Mouse (Mus musculus) thymus, adult 2 months (tissue): ENCODE data around the gene Pim1. TPM values are rescaled to one million over a fixed set of nuclear protein-coding genes. Genes with fewer than 3 reads are reported as not detected.

Experiments
- DNase-seq: peaks from one replicate; pipeline ENCODE4 v3.0.0; 2021
- H3K27ac ChIP-seq: fragments of 200-500 bp; 2 replicates; pipeline ENCODE4 v1.5.1; 2012; ENCODE audit warnings: low read length, control low read depth; ENCODE audit not compliant: control insufficient read depth, insufficient read depth
- H3K27me3 ChIP-seq: fragments of 200-500 bp; 2 replicates; pipeline ENCODE4 v1.6.1; 2012; ENCODE audit warnings: mild to moderate bottlenecking, low read length, moderate library complexity, mixed read lengths; ENCODE audit not compliant: control insufficient read depth, insufficient read depth
- H3K36me3 ChIP-seq: fragments of 200-500 bp; 2 replicates; pipeline ENCODE4 v1.6.1; 2012; ENCODE audit warnings: mild to moderate bottlenecking, low read length, moderate library complexity; ENCODE audit not compliant: control insufficient read depth, insufficient read depth
- H3K4me1 ChIP-seq: fragments of 200-500 bp; replicated peaks from 2 replicates; pipeline ENCODE4 v1.6.1; 2012; ENCODE audit warnings: low read length; ENCODE audit not compliant: control insufficient read depth, insufficient read depth
- H3K4me3 ChIP-seq: fragments of 200-500 bp; 2 replicates; pipeline ENCODE4 v1.5.1; 2012; ENCODE audit warnings: mild to moderate bottlenecking, low read length, control low read depth, moderate library complexity; ENCODE audit not compliant: control insufficient read depth, insufficient read depth
- CTCF ChIP-seq: fragments of 200-500 bp; IDR thresholded peaks from 2 replicates; pipeline ENCODE4 v1.5.1; 2012; ENCODE audit warnings: mild to moderate bottlenecking, control low read depth, low read length, moderate library complexity, borderline replicate concordance; ENCODE audit not compliant: control insufficient read depth, poor library complexity, insufficient read depth; ENCODE audit errors: extremely low read depth
- POLR2A ChIP-seq: fragments of 200-500 bp; IDR thresholded peaks from 2 replicates; pipeline ENCODE4 v1.6.1; 2012; ENCODE audit warnings: mild to moderate bottlenecking, low read length, control low read depth, moderate library complexity; ENCODE audit not compliant: control insufficient read depth, poor library complexity, insufficient read depth; ENCODE audit errors: extremely low read depth
- WGBS: fragments of 180-500 bp; shearing (Covaris S2); methylation state at CpG from one replicate; pipeline ENCODE4 v1.1.7; 2018; 5-methylcytosine and 5-hydroxymethylcytosine counted together
- polyA plus RNA-seq: library from polyadenylated mRNA; depleted of rRNA; stranded (reverse); fragments of >200 nt; gene quantifications from 2 replicates; pipeline ENCODE4 v1.2.3, GENCODE M21; 2012

The Pim1 gene
- polyA plus RNA-seq, 1 experiment: 92.7 TPM

DNA sequence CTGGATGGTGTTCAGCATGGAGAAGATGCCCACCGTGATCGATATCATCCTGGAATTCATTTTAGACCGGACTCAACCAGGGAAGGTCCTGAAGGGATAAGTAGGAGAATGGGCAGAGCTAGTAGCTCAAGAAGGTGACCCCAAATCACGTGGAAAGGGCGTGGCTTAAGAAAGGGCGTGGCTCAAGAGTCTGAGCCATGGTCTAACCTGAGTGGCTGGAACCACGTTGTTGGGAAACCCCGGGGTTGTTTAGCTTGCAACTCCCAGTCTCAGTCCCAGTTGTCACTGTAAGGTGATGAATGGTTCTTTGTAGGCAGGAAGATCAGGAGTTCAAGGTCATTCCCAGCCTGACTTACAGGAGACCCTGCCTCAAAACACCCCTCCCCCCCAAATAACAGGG, 29.2 kb downstream of the Pim1 start:
- no peak overlapping the region for H3K27ac ChIP-seq
- WGBS: 88% methylated on average over 8 of the region's 8 CpGs
- no peaks in the 10 kb centered on the region for H3K4me1 ChIP-seq
- H3K4me3 ChIP-seq: no peak overlapping the region
- no peak for DNase-seq
- no peak for TF ChIP-seq CTCF
- no peak for TF ChIP-seq POLR2A
- H3K36me3 ChIP-seq: no peaks in the 10 kb centered on the region
- no peaks in the 10 kb centered on the region for H3K27me3 ChIP-seq

GRCm38 (mm10) chr17:29525613-29526012, 35.1 kb downstream of the Pim1 start:
- 95% methylated on average over 2 of the region's 2 CpGs for WGBS
- Histone ChIP-seq H3K36me3 (no peaks in the 10 kb centered on the region), H3K4me1 (peaks cover 9% of the 10 kb centered on the region; the same call in 1 of the 2 replicates), H3K27ac (no peak overlapping the region), H3K4me3 (no peak overlapping the region), H3K27me3 (no peaks in the 10 kb centered on the region)
- TF ChIP-seq CTCF (no peak), POLR2A (no peak)
- no peak for DNase-seq

GRCm38 (mm10) chr17:29528568-29529187, 38.1 kb downstream of the Pim1 start:
- H3K4me3 ChIP-seq: no peak overlapping the region
- no peaks in the 10 kb centered on the region for H3K27me3 ChIP-seq
- H3K36me3 ChIP-seq: no peaks in the 10 kb centered on the region
- DNase-seq: no peak
- no peak overlapping the region for H3K27ac ChIP-seq
- 82% methylated on average over 8 of the region's 8 CpGs for whole genome bisulfite sequencing
- H3K4me1 ChIP-seq: peaks cover 34% of the 10 kb centered on the region
- peak; percentile 46; the same call in 1 of the 2 replicates for TF ChIP-seq CTCF
- TF ChIP-seq POLR2A: no peak

DNA sequence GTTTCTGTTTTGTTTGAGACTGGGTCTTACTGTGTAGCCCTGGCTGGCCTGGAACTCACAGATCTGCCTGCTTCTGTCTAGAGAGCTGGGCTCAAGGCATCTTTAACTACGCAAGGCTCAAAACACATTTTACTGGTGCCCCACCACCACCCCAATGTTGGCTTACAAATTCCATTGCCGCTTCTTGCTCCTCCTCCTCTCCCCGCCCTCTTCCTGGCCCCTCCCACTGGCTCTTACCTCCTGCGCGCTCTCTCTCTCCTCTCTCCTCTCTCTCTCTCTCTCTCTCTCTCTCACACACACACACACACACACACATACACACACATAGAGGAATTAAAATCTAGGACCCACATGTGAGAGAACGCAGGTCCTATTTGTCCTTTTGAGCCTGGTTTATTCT, 40.0 kb downstream of the Pim1 start:
- DNase-seq: no peak
- Histone ChIP-seq H3K36me3 (no peaks in the 10 kb centered on the region), H3K4me1 (peaks cover 39% of the 10 kb centered on the region), H3K27ac (no peak overlapping the region), H3K4me3 (no peak overlapping the region), H3K27me3 (no peaks in the 10 kb centered on the region)
- TF ChIP-seq POLR2A: no peak
- no peak for TF ChIP-seq CTCF
- WGBS: 53% methylated on average over 6 of the region's 6 CpGs

GRCm38 (mm10) chr17:29531278-29531677, 40.7 kb downstream of the Pim1 start:
- H3K27me3 ChIP-seq: no peaks in the 10 kb centered on the region
- H3K27ac ChIP-seq: peak overlapping the region; percentile 82
- peaks cover 39% of the 10 kb centered on the region for H3K4me1 ChIP-seq
- no peak for TF ChIP-seq POLR2A
- peak; percentile 57; the same call in 1 of the 2 replicates for TF ChIP-seq CTCF
- WGBS: 50% methylated on average over 9 of the region's 9 CpGs
- DNase-seq: no peak
- no peak overlapping the region for H3K4me3 ChIP-seq
- no peaks in the 10 kb centered on the region for H3K36me3 ChIP-seq

DNA sequence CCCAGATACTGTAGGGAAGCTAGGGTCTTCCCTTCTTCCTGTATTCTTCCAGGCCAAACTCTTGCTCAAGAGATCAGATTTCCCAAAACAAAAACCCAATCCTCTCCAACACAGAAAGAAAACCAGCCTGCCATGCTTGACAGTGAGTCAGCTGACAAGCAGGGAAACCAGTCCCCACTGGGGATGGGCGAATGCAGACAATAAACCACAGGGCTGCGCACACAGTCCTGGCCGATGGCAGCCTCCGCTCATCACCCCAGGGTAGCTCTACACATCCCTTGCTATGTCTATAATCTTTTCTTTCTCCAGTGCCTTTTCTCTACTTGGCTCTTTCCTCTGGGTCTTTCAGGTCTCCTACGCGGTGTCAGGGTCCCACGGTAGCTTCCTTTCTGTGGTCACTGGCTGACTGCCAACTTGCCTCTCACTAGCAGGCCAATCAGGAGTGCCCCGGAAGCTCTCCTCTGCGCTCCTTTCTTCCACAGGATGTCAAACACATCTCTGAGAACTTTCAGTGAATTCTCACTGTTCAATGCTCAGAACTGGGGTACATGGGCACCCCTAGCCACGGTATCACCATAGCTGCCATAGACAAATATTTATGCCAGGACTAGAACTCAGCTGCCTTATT, 41.3 kb downstream of the Pim1 start:
- H3K27ac ChIP-seq: peak overlapping the region; percentile 82
- DNase-seq: peak; percentile 77
- TF ChIP-seq CTCF (peak; percentile 30; the same call in 1 of the 2 replicates), POLR2A (no peak)
- H3K4me3 ChIP-seq: no peak overlapping the region
- 0% methylated on average over 10 of the region's 10 CpGs for WGBS
- H3K36me3 ChIP-seq: no peaks in the 10 kb centered on the region
- H3K27me3 ChIP-seq: no peaks in the 10 kb centered on the region
- peaks cover 39% of the 10 kb centered on the region for H3K4me1 ChIP-seq
